In genomic region chr19:56397663-56398527, GRCm38 (mm10) we compare ENCODE assay signal across 8 mouse cellular contexts. TPM values are rescaled to one million over a fixed set of nuclear protein-coding genes. Genes with fewer than 3 reads are reported as not detected.
DNase-seq lines count a peak whose midpoint lies in the region; ATAC-seq lines count a peak whose summit lies in the region.

No protein-coding gene starts in this region.

- peaks cover 27% of the 10 kb centered on the region for H3K4me1 ChIP-seq in hindbrain, embryonic 15.5 days (replicated peaks)
- peaks cover 16% of the 10 kb centered on the region; the same call in 1 of the 2 replicates for H3K4me1 ChIP-seq in midbrain, embryonic 12.5 days

- ATAC-seq in common myeloid progenitor, adult 5-6 weeks (replicated peaks; ENCODE audit: low read depth, poor library complexity, severe bottlenecking) = 0 out of 2 replicates have a peak, but pooled peaks have one; percentile 23
- ATAC-seq in hindbrain, embryonic 15.5 days (ENCODE audit: low FRiP score, low read depth) = no peak
- ATAC-seq in midbrain, embryonic 12.5 days (ENCODE audit: low FRiP score, low read depth) = no peak

- peak overlapping the region; percentile 56 for H3K27ac ChIP-seq in hindbrain, embryonic 15.5 days (replicated peaks)
- H3K27ac ChIP-seq in midbrain, embryonic 12.5 days (replicated peaks) = peak overlapping the region; percentile 39; the same call in 1 of the 2 replicates

- peaks cover 16% of the 10 kb centered on the region for H3K27me3 ChIP-seq in hindbrain, embryonic 15.5 days
- peaks cover 35% of the 10 kb centered on the region for H3K27me3 ChIP-seq in midbrain, embryonic 12.5 days

- H3K4me3 ChIP-seq in hindbrain, embryonic 15.5 days = peak overlapping the region; percentile 51
- peak overlapping the region; percentile 65 for H3K4me3 ChIP-seq in midbrain, embryonic 12.5 days

- WGBS in hindbrain, embryonic 15.5 days = 68% methylated on average over 11 of the region's 11 CpGs
- WGBS in midbrain, embryonic 12.5 days = 71% methylated on average over 11 of the region's 11 CpGs

- H3K4me2 ChIP-seq in hindbrain, embryonic 15.5 days = peak overlapping the region; percentile 98
- H3K4me2 ChIP-seq in midbrain, embryonic 12.5 days (replicated peaks) = peak overlapping the region; percentile 97

- H3K9me3 ChIP-seq in hindbrain, embryonic 15.5 days = no peaks in the 10 kb centered on the region
- H3K9me3 ChIP-seq in midbrain, embryonic 12.5 days = no peaks in the 10 kb centered on the region

- peak overlapping the region; percentile 65 for H3K9ac ChIP-seq in hindbrain, embryonic 15.5 days
- peak overlapping the region; percentile 66 for H3K9ac ChIP-seq in midbrain, embryonic 12.5 days (replicated peaks)

- DNase-seq in kidney, adult 9 months = peak; percentile 23
- no peak for DNase-seq in kidney, postnatal 25 days
- no peak for DNase-seq in adrenal gland, postnatal 36 days
- no peak for DNase-seq in spleen, postnatal 14 days (ENCODE audit: low spot score in 2 of 2)
- DNase-seq in layer of hippocampus, adult 11-12 months (ENCODE audit: low spot score) = no peak

- H3K36me3 ChIP-seq in hindbrain, embryonic 15.5 days = no peaks in the 10 kb centered on the region
- H3K36me3 ChIP-seq in midbrain, embryonic 12.5 days = no peaks in the 10 kb centered on the region

RNA-seq across cellular contexts. Expression of gene Casp7, which starts 1.0 kb away (rescaled TPM):
- 28.2 and 42.0 TPM in 2 replicates for total RNA-seq in common myeloid progenitor, adult 5-6 weeks (2017)
- polyA plus RNA-seq in hindbrain, embryonic 15.5 days (2015; fragmentation: Nextera tagmentation; extraction: Ambion mirVana) = 21.5 and 22.0 TPM in 2 replicates
- 13.1 and 15.8 TPM in 2 replicates for polyA plus RNA-seq in midbrain, embryonic 12.5 days (2016; fragmentation: Nextera tagmentation; extraction: Ambion mirVana)
- total RNA-seq in adrenal gland, postnatal 36 days (2021) = 1 to 10 TPM; 7.2 to 9.9 TPM

RNA-seq across cellular contexts. Expression of gene Nrap, which starts 8.1 kb away (rescaled TPM):
- 0.29 and 0.91 TPM in 2 replicates for total RNA-seq in common myeloid progenitor, adult 5-6 weeks (2017)
- 0.25 and 0.38 TPM in 2 replicates for polyA plus RNA-seq in hindbrain, embryonic 15.5 days (2015; fragmentation: Nextera tagmentation; extraction: Ambion mirVana)
- 0.28 and 0.31 TPM in 2 replicates for polyA plus RNA-seq in midbrain, embryonic 12.5 days (2016; fragmentation: Nextera tagmentation; extraction: Ambion mirVana)
- under 1 TPM; 0.07 to 0.20 TPM for total RNA-seq in adrenal gland, postnatal 36 days (2021)
